Mouse (Mus musculus) kidney, postnatal 10 days (tissue): ENCODE measurements at regions not wholly inside any gene's neighbourhood (a gene's known extent, or its start where the extent isn't known, plus 50 kb on each side); places are given as distances from the start of the nearest gene placed in this dataset.

ENCODE experiments used
- DNase-seq: peaks from one replicate; pipeline ENCODE4 v3.0.0; 2021; ENCODE audit warnings: mixed read lengths

DNA sequence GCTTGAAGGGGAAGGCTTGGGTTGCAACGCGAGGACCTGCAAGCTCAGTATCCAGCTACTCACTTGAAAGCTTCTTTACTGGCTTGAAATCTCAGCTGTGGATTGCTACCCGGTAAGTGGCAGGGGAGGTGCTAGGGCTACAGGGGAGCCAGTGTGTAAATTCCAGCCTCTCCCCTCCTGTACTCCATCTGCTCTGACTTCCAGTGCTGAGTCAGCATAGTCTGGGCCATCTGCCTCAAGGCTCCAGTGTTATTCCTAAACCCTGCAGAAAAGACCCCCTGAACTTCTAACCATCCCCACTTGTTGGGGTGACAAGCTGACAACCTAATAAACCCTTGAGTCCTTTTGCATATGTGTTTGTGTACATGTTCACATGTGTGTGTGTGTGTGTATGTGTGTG, 140.0 kb upstream of the Kcnab2 start:
- no peak for DNase-seq

DNA sequence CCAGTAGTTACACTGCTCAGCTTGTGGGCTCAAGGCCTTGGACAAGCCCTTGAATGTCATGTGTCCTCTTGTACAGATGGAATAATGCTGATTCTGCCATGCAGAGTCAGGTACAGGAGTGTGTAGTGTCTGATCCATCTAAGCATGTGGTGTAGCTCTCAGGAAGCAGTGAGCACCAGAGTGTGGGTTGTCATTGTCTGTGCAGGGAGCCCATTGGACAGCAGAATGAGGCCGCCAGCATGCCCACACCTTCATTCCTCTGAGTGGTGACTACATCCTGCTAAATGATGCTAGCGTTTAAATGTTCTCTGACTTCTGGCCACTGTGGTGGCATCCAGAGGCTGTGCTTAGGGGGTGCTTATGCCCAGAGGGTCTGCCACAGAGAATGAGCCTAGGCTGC, 137.5 kb upstream of the Kcnab2 start:
- no peak for DNase-seq

DNA sequence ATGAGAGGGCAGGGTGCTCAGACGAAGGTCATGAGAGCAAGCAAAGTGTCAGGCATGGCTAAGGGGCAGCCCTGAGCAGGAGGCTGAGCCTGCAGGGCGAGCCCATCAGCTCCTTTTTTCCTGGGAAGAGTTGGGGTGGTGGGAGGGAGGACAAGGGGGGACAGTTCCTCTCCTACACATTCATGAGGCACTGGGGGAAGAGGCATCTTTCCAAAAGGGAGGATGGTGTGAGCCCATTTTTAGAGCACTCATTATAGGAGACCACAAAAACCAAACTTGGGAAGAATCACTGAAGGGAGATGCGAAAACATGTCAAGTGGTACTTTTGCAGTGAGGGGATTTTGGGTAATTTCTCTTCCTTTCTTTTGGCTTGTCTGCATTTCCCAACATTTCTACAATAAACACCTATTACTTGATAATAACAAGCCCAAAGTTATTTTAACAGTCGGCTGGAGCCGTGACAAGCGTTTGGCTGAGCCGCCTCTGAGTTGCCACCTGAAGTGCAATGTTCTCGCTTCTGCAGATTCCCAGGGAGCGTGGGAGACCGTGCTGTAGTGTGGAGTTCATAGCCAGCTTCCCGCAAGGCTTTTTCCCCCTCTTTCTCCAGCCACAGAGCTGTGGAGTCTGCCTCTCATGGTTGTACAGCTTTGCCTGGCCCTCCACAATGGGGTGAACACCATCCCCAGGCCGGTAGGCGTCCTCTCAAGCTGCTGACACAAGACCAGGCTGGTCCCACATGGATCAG, 136.9 kb upstream of the Kcnab2 start:
- DNase-seq: no peak
